Mouse (Mus musculus): ENCODE data around the gene Arel1. TPM values are rescaled to one million over a fixed set of nuclear protein-coding genes. Genes with fewer than 3 reads are reported as not detected.

Arel1 gene
- polyA plus RNA-seq, 1 experiment from 2014 or later: 6.9 TPM

DNA sequence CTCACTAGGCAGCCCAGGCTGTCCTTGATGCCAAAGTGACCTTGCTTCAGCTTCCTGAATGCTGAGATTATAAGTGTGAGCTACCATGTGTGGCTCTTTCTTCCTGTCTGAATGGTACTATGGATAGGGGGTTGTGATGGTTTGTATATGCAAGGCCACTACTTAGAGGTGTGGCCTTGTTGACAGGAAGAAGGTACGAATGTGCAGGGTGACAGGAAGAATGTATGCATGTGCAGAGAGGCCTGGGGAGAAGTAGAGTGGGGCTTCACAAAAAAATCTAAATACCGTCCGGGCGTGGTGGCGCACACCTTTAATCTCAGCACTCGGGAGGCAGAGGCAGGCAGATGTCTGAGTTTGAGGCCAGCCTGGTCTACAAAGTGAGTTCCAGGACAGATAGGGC is 38.5 kb downstream of the Arel1 start:
- Histone ChIP-seq H3K4me2 (ENCODE audit: low read depth, low read length) (no peak overlapping the region), H3K4me1 (ENCODE audit: insufficient read depth) (no peaks in the 10 kb centered on the region), H3K36me3 (replicated peaks; ENCODE audit: insufficient read depth, low read length) (peaks cover 72% of the 10 kb centered on the region), H3K9me3 (ENCODE audit: low read length) (no peaks in the 10 kb centered on the region), H3K4me3 (ENCODE audit: low read depth, low read length) (no peak overlapping the region), H3K27ac (ENCODE audit: low read depth) (no peak overlapping the region), H3K9ac (replicated peaks) (no peak overlapping the region), H3K27me3 (ENCODE audit: insufficient read depth, low read length) (no peaks in the 10 kb centered on the region)
- DNase-seq (no peak), ATAC-seq (no peak)
- 90% methylated on average over 6 of the region's 6 CpGs for WGBS (ENCODE audit: insufficient replicate concordance)
- TF ChIP-seq CTCF (IDR thresholded peaks at IDR 0.05; ENCODE audit: low read depth): no peak
- no peak for TF ChIP-seq EP300 (IDR thresholded peaks at IDR 0.05; ENCODE audit: low read depth)

DNA sequence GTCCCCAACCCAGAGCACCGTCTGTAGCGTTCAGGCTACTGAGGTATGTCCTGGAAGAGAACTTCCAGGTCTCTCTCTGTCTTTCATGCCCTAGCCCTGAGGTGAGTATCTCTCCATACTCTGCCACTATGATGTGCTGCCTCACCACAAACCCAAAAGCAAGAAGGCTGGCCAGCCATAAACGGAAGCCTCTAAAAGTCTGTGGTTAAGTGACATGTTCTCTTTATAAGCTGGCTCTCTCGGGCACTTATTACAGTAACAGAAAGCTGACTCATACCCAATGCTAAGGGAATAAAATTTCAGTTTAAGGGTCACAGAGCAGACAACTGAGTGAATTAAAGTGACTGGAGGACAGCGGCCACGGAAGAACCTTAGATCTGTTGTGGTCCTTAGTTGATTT is 44.2 kb downstream of the Arel1 start:
- H3K27ac ChIP-seq (ENCODE audit: low read depth): no peak overlapping the region
- no peaks in the 10 kb centered on the region for H3K4me1 ChIP-seq (ENCODE audit: insufficient read depth)
- H3K4me3 ChIP-seq (ENCODE audit: low read depth, low read length): no peak overlapping the region
- peaks cover 80% of the 10 kb centered on the region for H3K36me3 ChIP-seq (replicated peaks; ENCODE audit: insufficient read depth, low read length)
- ATAC-seq: no peak
- H3K9ac ChIP-seq (replicated peaks): no peak overlapping the region
- no peak overlapping the region for H3K4me2 ChIP-seq (ENCODE audit: low read depth, low read length)
- 80% methylated on average over 6 of the region's 6 CpGs for WGBS (ENCODE audit: insufficient replicate concordance)
- no peak for TF ChIP-seq CTCF (IDR thresholded peaks at IDR 0.05; ENCODE audit: low read depth)
- no peak for TF ChIP-seq EP300 (IDR thresholded peaks at IDR 0.05; ENCODE audit: low read depth)
- H3K9me3 ChIP-seq (ENCODE audit: low read length): no peaks in the 10 kb centered on the region
- no peaks in the 10 kb centered on the region for H3K27me3 ChIP-seq (ENCODE audit: insufficient read depth, low read length)
- no peak for DNase-seq

DNA sequence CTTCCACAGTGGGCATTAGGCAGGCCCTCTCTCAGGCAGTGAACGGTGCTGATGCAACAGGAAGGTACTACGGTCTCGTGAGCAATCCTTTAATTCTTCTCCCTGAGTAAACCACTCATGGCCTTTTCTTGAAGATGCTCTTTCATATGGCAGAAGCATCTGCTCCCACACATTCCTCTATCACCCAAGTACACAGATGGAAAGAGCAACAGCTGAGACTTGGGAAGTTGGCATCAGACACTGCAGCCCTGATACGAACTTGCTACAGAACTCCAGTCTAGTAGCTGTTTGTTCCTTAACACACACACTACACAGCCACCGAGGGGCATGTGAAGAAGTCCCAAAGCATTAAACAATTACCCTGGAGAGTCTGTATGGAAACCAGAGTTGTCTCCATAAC is 46.4 kb downstream of the Arel1 start:
- no peak overlapping the region for H3K27ac ChIP-seq (ENCODE audit: low read depth)
- H3K4me1 ChIP-seq (ENCODE audit: insufficient read depth): no peaks in the 10 kb centered on the region
- H3K9me3 ChIP-seq (ENCODE audit: low read length): no peaks in the 10 kb centered on the region
- H3K27me3 ChIP-seq (ENCODE audit: insufficient read depth, low read length): no peaks in the 10 kb centered on the region
- ATAC-seq: no peak
- H3K4me2 ChIP-seq (ENCODE audit: low read depth, low read length): no peak overlapping the region
- no peak overlapping the region for H3K4me3 ChIP-seq (ENCODE audit: low read depth, low read length)
- H3K36me3 ChIP-seq (replicated peaks; ENCODE audit: insufficient read depth, low read length): peaks cover 80% of the 10 kb centered on the region
- no peak overlapping the region for H3K9ac ChIP-seq (replicated peaks)
- DNase-seq: no peak
- 88% methylated on average over 5 of the region's 5 CpGs for WGBS (ENCODE audit: insufficient replicate concordance)
- TF ChIP-seq CTCF (IDR thresholded peaks at IDR 0.05; ENCODE audit: low read depth): no peak
- no peak for TF ChIP-seq EP300 (IDR thresholded peaks at IDR 0.05; ENCODE audit: low read depth)

DNA sequence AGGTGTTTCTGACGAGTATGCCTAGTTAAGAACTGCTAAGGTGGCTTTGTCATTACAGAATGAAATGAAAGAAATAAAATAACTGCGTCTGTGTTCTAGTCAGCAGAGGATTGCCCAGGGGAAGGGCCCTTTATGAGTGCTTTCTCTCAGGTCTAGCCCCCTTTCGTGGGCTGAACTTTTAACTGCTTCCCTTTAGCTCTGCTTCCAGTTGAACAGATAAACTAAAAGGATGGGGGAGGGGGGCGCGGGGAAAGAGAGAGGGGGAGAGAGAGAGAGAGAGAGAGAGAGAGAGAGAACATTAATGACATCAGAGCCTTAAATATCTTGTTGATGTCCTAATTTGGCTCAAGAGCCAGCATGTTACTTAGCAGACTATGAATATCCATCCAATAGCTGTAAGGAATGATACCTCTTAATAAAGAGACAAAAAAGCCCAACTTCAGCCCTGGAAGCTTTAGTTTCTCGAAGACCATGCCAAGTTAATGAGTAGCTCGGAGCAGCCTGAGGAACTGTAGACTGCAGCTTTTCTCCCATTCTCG is 48.8 kb downstream of the Arel1 start:
- Histone ChIP-seq H3K36me3 (replicated peaks; ENCODE audit: insufficient read depth, low read length) (peaks cover 85% of the 10 kb centered on the region), H3K4me3 (ENCODE audit: low read depth, low read length) (no peak overlapping the region), H3K4me1 (ENCODE audit: insufficient read depth) (no peaks in the 10 kb centered on the region), H3K4me2 (ENCODE audit: low read depth, low read length) (no peak overlapping the region), H3K9ac (replicated peaks) (no peak overlapping the region), H3K27ac (ENCODE audit: low read depth) (no peak overlapping the region), H3K27me3 (ENCODE audit: insufficient read depth, low read length) (no peaks in the 10 kb centered on the region), H3K9me3 (ENCODE audit: low read length) (no peaks in the 10 kb centered on the region)
- DNase-seq (no peak), ATAC-seq (no peak)
- 83% methylated on average over 8 of the region's 8 CpGs for WGBS (ENCODE audit: insufficient replicate concordance)
- TF ChIP-seq CTCF (IDR thresholded peaks at IDR 0.05; ENCODE audit: low read depth) (no peak), EP300 (IDR thresholded peaks at IDR 0.05; ENCODE audit: low read depth) (no peak)

DNA sequence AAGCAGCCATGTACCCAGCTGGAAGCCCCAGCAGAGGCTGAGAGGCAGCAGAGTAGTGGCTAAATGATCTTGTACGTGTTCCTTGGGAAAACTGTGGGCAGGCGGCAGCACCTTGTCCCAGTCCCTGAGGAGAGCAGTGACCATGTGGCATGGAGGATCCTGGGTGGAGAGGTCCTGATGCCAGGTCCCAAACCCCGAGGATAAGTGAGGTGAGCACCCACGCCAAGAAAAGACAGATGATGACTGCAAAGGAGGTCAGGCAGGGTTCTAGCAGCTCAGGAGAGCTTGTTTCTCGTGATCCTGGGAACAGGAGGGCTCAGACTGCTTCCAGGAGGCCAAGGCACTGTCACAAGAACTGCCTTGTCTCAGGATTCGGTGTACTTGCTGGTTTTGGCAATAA is 51.9 kb downstream of the Arel1 start:
- H3K27ac ChIP-seq (ENCODE audit: low read depth): no peak overlapping the region
- H3K36me3 ChIP-seq (replicated peaks; ENCODE audit: insufficient read depth, low read length): peaks cover 61% of the 10 kb centered on the region
- no peak overlapping the region for H3K4me2 ChIP-seq (ENCODE audit: low read depth, low read length)
- H3K9me3 ChIP-seq (ENCODE audit: low read length): no peaks in the 10 kb centered on the region
- no peak overlapping the region for H3K9ac ChIP-seq (replicated peaks)
- H3K4me3 ChIP-seq (ENCODE audit: low read depth, low read length): no peak overlapping the region
- no peaks in the 10 kb centered on the region for H3K4me1 ChIP-seq (ENCODE audit: insufficient read depth)
- 88% methylated on average over 6 of the region's 6 CpGs for WGBS (ENCODE audit: insufficient replicate concordance)
- ATAC-seq (no peak), DNase-seq (no peak)
- H3K27me3 ChIP-seq (ENCODE audit: insufficient read depth, low read length): no peaks in the 10 kb centered on the region
- TF ChIP-seq CTCF (IDR thresholded peaks at IDR 0.05; ENCODE audit: low read depth) (no peak), EP300 (IDR thresholded peaks at IDR 0.05; ENCODE audit: low read depth) (no peak)

DNA sequence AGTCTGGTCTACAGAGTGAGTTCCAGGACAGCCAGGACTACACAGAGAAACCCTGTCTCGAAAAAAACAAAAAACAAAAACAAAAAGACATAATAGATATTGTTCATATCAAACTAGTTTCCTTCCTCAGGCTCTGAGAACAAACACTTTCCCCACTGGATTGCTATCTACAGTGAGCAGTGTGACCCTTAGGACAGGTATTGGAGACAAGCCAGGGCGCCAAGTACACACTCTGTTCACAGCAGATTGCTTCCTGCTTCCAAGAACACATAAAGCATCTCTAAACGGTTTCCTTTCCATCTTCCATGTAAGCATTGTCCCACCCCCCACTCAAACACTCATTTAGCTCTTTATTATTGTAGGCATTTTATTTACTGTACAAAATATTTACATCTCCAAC is 52.9 kb downstream of the Arel1 start:
- H3K9ac ChIP-seq (replicated peaks): no peak overlapping the region
- no peaks in the 10 kb centered on the region for H3K4me1 ChIP-seq (ENCODE audit: insufficient read depth)
- WGBS (ENCODE audit: insufficient replicate concordance): 56% methylated on average over 3 of the region's 3 CpGs
- TF ChIP-seq EP300 (IDR thresholded peaks at IDR 0.05; ENCODE audit: low read depth) (no peak), CTCF (IDR thresholded peaks at IDR 0.05; ENCODE audit: low read depth) (no peak)
- no peak overlapping the region for H3K27ac ChIP-seq (ENCODE audit: low read depth)
- H3K4me3 ChIP-seq (ENCODE audit: low read depth, low read length): no peak overlapping the region
- H3K36me3 ChIP-seq (replicated peaks; ENCODE audit: insufficient read depth, low read length): peaks cover 53% of the 10 kb centered on the region
- H3K27me3 ChIP-seq (ENCODE audit: insufficient read depth, low read length): no peaks in the 10 kb centered on the region
- ATAC-seq (peak; percentile 49; the same call in 1 of the 2 replicates), DNase-seq (no peak)
- H3K4me2 ChIP-seq (ENCODE audit: low read depth, low read length): no peak overlapping the region
- no peaks in the 10 kb centered on the region for H3K9me3 ChIP-seq (ENCODE audit: low read length)

DNA sequence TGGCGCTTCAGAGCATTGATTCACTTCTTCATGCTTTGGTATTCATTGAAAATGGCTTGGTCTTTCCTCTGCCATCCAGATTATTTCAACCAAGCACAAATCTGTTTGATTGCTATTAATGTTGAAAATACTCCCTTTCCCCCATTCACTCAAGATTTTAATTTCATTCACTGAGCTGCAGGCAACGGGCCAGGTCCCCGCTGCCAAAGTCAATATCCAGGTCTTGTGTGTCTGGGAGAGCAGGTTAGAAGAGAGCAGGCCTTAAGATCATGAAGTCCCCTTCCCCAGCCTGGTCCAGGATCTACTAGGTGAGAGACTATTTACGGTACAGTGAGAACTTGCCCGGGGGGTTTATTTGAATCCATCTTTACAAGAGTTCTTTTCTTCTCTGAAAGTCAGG is 55.7 kb downstream of the Arel1 start:
- Histone ChIP-seq H3K27me3 (ENCODE audit: insufficient read depth, low read length) (no peaks in the 10 kb centered on the region), H3K4me1 (ENCODE audit: insufficient read depth) (no peaks in the 10 kb centered on the region), H3K9ac (replicated peaks) (no peak overlapping the region), H3K4me3 (ENCODE audit: low read depth, low read length) (no peak overlapping the region), H3K9me3 (ENCODE audit: low read length) (no peaks in the 10 kb centered on the region), H3K4me2 (ENCODE audit: low read depth, low read length) (no peak overlapping the region), H3K27ac (ENCODE audit: low read depth) (no peak overlapping the region), H3K36me3 (replicated peaks; ENCODE audit: insufficient read depth, low read length) (peaks cover 30% of the 10 kb centered on the region)
- WGBS (ENCODE audit: insufficient replicate concordance): 85% methylated on average over 5 of the region's 5 CpGs
- no peak for ATAC-seq
- TF ChIP-seq EP300 (IDR thresholded peaks at IDR 0.05; ENCODE audit: low read depth) (no peak), CTCF (IDR thresholded peaks at IDR 0.05; ENCODE audit: low read depth) (no peak)
- no peak for DNase-seq
